Mouse (Mus musculus) embryonic fibroblast, embryonic 13.5 days (primary cell): ENCODE results near the gene Hypk.

Experiments used
- CTCF ChIP-seq: IDR thresholded peaks from 2 replicates; pipeline ENCODE4 v1.5.1; 2011; ENCODE audit warnings: mild to moderate bottlenecking, control low read depth, low read length, moderate library complexity, borderline replicate concordance; ENCODE audit not compliant: insufficient read depth
- POLR2A ChIP-seq: IDR thresholded peaks from 2 replicates; pipeline ENCODE4 v1.6.1; 2011; ENCODE audit warnings: low read depth, mild to moderate bottlenecking, control low read depth, low read length, moderate library complexity

- TF ChIP-seq POLR2A (no peak), CTCF (no peak)
These were observed 34.6 kb upstream of the Hypk start for GRCm38 (mm10) chr2:121418476-121418875.
